Mouse (Mus musculus) intestine, postnatal 0 days (tissue): ENCODE results near the gene Il5. TPM values are rescaled to one million over a fixed set of nuclear protein-coding genes. Genes with fewer than 3 reads are reported as not detected.
"Not testable (repeated sequence)": the region's sequence is repeated elsewhere in the genome, so short reads cannot be mapped to it uniquely, and the experiment has no call there.

Experiments used
- ATAC-seq: fragments of 200-750 bp; cut with Nextera tagmentation; 2 replicates; pipeline ENCODE4 v1.8.0; 2017; ENCODE audit warnings: mild to moderate bottlenecking, moderate TSS enrichment, moderate library complexity
- H3K27ac ChIP-seq: fragments of 300-500 bp; sonication (generic); 2 replicates; pipeline ENCODE4 v1.5.1; 2014; ENCODE audit warnings: mild to moderate bottlenecking, low read depth, low read length, moderate library complexity
- H3K27me3 ChIP-seq: fragments of 300-500 bp; sonication (generic); replicated peaks from 2 replicates; pipeline ENCODE4 v1.6.1; 2014; ENCODE audit warnings: low read length, mixed read lengths; ENCODE audit not compliant: control insufficient read depth, insufficient read depth
- H3K36me3 ChIP-seq: fragments of 300-500 bp; sonication (generic); 2 replicates; pipeline ENCODE4 v1.6.1; 2014; ENCODE audit warnings: mild to moderate bottlenecking, moderate library complexity; ENCODE audit not compliant: control insufficient read depth, insufficient read depth
- H3K4me1 ChIP-seq: fragments of 300-500 bp; sonication (generic); replicated peaks from 2 replicates; pipeline ENCODE4 v1.6.1; 2014; ENCODE audit warnings: antibody characterized with exemption, low read length, mixed read lengths; ENCODE audit not compliant: control insufficient read depth, insufficient read depth
- H3K4me2 ChIP-seq: fragments of 300-500 bp; sonication (generic); replicated peaks from 2 replicates; pipeline ENCODE4 v1.6.1; 2014; ENCODE audit warnings: low read depth, mild to moderate bottlenecking, moderate library complexity
- H3K4me3 ChIP-seq: fragments of 300-500 bp; sonication (generic); 2 replicates; pipeline ENCODE4 v1.5.1; 2014; ENCODE audit warnings: low read depth, low read length
- H3K9ac ChIP-seq: fragments of 300-500 bp; sonication (generic); 2 replicates; pipeline ENCODE4 v1.6.1; 2014; ENCODE audit warnings: mild to moderate bottlenecking, low read depth, low read length
- H3K9me3 ChIP-seq: fragments of 300-500 bp; sonication (generic); 2 replicates; pipeline ENCODE4 v1.6.1; 2016; ENCODE audit warnings: mixed run types; ENCODE audit not compliant: control insufficient read depth
- CTCF ChIP-seq: sonication (generic); IDR thresholded peaks from 2 replicates; pipeline ENCODE4 v1.5.1; 2016; ENCODE audit warnings: low read depth, mild to moderate bottlenecking, control low read depth, antibody characterized with exemption, moderate library complexity
- WGBS: fragments of 180-500 bp; shearing (Covaris S2); extraction: QIAGEN DNeasy Blood & Tissue Kit; methylation state at CpG from one replicate; pipeline ENCODE4 v1.1.7; 2014; 5-methylcytosine and 5-hydroxymethylcytosine counted together
- polyA plus RNA-seq: library from polyadenylated mRNA; unstranded; fragments of >200 nt; fragmentation: Nextera tagmentation; extraction: Ambion mirVana; gene quantifications from 2 replicates; pipeline ENCODE4 v1.2.1, GENCODE M21; 2015

Gene Il5
- polyA plus RNA-seq, 1 experiment from 2014 or later, result not detected

- Histone ChIP-seq H3K4me1 (no peaks in the 10 kb centered on the region), H3K4me3 (no peak overlapping the region), H3K36me3 (no peaks in the 10 kb centered on the region), H3K9ac (no peak overlapping the region), H3K27me3 (no peaks in the 10 kb centered on the region), H3K9me3 (no peaks in the 10 kb centered on the region), H3K4me2 (no peak overlapping the region), H3K27ac (no peak overlapping the region)
- no peak for TF ChIP-seq CTCF
- WGBS, result 62% methylated on average over 5 of the region's 5 CpGs
- no peak for ATAC-seq
These were observed 29.2 kb downstream of the Il5 start for GRCm38 (mm10) chr11:53749716-53750352.

GRCm38 (mm10) chr11:53755011-53755595 is 34.5 kb downstream of the Il5 start:
- Histone ChIP-seq H3K27me3 (no peaks in the 10 kb centered on the region), H3K4me2 (no peak overlapping the region), H3K9ac (no peak overlapping the region), H3K27ac (no peak overlapping the region), H3K4me3 (no peak overlapping the region), H3K9me3 (no peaks in the 10 kb centered on the region), H3K4me1 (peaks cover 12% of the 10 kb centered on the region), H3K36me3 (no peaks in the 10 kb centered on the region)
- no peak for ATAC-seq
- TF ChIP-seq CTCF, result no peak
- WGBS, result 72% methylated on average over 12 of the region's 12 CpGs

GRCm38 (mm10) chr11:53757612-53758011 is 37.0 kb downstream of the Il5 start:
- 42% methylated on average over 4 of the region's 4 CpGs for WGBS
- Histone ChIP-seq H3K4me2 (no peak overlapping the region), H3K27ac (peak overlapping the region; percentile 95), H3K4me3 (no peak overlapping the region), H3K4me1 (peaks cover 24% of the 10 kb centered on the region), H3K9me3 (no peaks in the 10 kb centered on the region), H3K36me3 (no peaks in the 10 kb centered on the region), H3K27me3 (no peaks in the 10 kb centered on the region), H3K9ac (no peak overlapping the region)
- ATAC-seq, result peak; percentile 47
- no peak for TF ChIP-seq CTCF

GRCm38 (mm10) chr11:53758033-53758432 is 37.4 kb downstream of the Il5 start:
- H3K9me3 ChIP-seq, H3K4me3 ChIP-seq, H3K9ac ChIP-seq, ATAC-seq, H3K27me3 ChIP-seq, H3K36me3 ChIP-seq, H3K4me2 ChIP-seq: not testable (repeated sequence)
- WGBS, result 51% methylated on average over 8 of the region's 9 CpGs
- peak overlapping the region; percentile 95 for H3K27ac ChIP-seq
- TF ChIP-seq CTCF, result peak; percentile 68
- peaks cover 25% of the 10 kb centered on the region for H3K4me1 ChIP-seq

GRCm38 (mm10) chr11:53758791-53759351 is 38.3 kb downstream of the Il5 start:
- 25% methylated on average over 6 of the region's 6 CpGs for WGBS
- Histone ChIP-seq H3K9ac (0 out of 2 replicates have a peak overlapping the region, but pooled peaks have one; percentile 1), H3K27me3 (no peaks in the 10 kb centered on the region), H3K4me1 (peaks cover 25% of the 10 kb centered on the region), H3K4me3 (no peak overlapping the region), H3K9me3 (no peaks in the 10 kb centered on the region), H3K27ac (peak overlapping the region; percentile 95), H3K4me2 (peak overlapping the region; percentile 30; the same call in 1 of the 2 replicates), H3K36me3 (no peaks in the 10 kb centered on the region)
- ATAC-seq, result peak; percentile 68
- peak; percentile 67 for TF ChIP-seq CTCF

GRCm38 (mm10) chr11:53759545-53760406 is 39.2 kb downstream of the Il5 start:
- Histone ChIP-seq H3K4me3 (no peak overlapping the region), H3K27ac (peak overlapping the region; percentile 95), H3K9ac (0 out of 2 replicates have a peak overlapping the region, but pooled peaks have one; percentile 1), H3K9me3 (no peaks in the 10 kb centered on the region), H3K27me3 (no peaks in the 10 kb centered on the region), H3K4me2 (peak overlapping the region; percentile 37; the same call in 1 of the 2 replicates), H3K36me3 (no peaks in the 10 kb centered on the region), H3K4me1 (peaks cover 25% of the 10 kb centered on the region)
- peak; percentile 12; the same call in 1 of the 2 replicates for ATAC-seq
- 19% methylated on average over 22 of the region's 22 CpGs for WGBS
- no peak for TF ChIP-seq CTCF
